In genomic region chr16:32831501-32831900, GRCm38 (mm10) we compare ENCODE assay signal across 24 mouse cellular contexts. TPM values are rescaled to one million over a fixed set of nuclear protein-coding genes. Genes with fewer than 3 reads are reported as not detected.
"Had no signal": no experiment of that assay in that cellular context is flagged by ENCODE, and none has a peak within 500 bp of the region (broad histone marks: within the 10 kb centered on the region; RNA-seq: fewer than 3 reads in every experiment).

No protein-coding gene starts in this region.

- DNase-seq: liver, postnatal 0 days; lung, adult 2 months; lung, postnatal 4 days; midbrain, embryonic 14.5 days; retina, postnatal 1 day; right cerebral cortex, adult 18-20 months; right cerebral cortex, postnatal 25 days; right cerebral cortex, postnatal 4 days; thymus, adult 18-20 months; thymus, postnatal 14 days; thymus, postnatal 36 days had no signal

- H3K27ac ChIP-seq: lung, embryonic 15.5 days; midbrain, embryonic 10.5 days; midbrain, embryonic 12.5 days; neural tube, embryonic 13.5 days; neural tube, embryonic 15.5 days; stomach, embryonic 15.5 days; stomach, postnatal 0 days had no signal

- H3K9ac ChIP-seq: liver, postnatal 0 days; lung, embryonic 15.5 days; midbrain, embryonic 12.5 days; neural tube, embryonic 13.5 days; neural tube, embryonic 15.5 days; stomach, embryonic 15.5 days had no signal

- H3K4me1 ChIP-seq: lung, embryonic 15.5 days; midbrain, embryonic 10.5 days; midbrain, embryonic 12.5 days; neural tube, embryonic 13.5 days; neural tube, embryonic 15.5 days; stomach, embryonic 15.5 days had no signal

- H3K27me3 ChIP-seq: lung, embryonic 15.5 days; midbrain, embryonic 12.5 days; neural tube, embryonic 13.5 days; neural tube, embryonic 15.5 days; stomach, embryonic 15.5 days had no signal

- H3K9me3 ChIP-seq: lung, embryonic 15.5 days; midbrain, embryonic 10.5 days; midbrain, embryonic 12.5 days; neural tube, embryonic 13.5 days; neural tube, embryonic 15.5 days; stomach, embryonic 15.5 days had no signal

- H3K4me3 ChIP-seq: lung, embryonic 15.5 days; midbrain, embryonic 10.5 days; midbrain, embryonic 12.5 days; myocyte; neural tube, embryonic 13.5 days; neural tube, embryonic 15.5 days; stomach, embryonic 15.5 days had no signal

RNA-seq across cellular contexts. Expression of gene Smbd1, which starts 21.2 kb away (rescaled TPM):
- total RNA-seq: megakaryocyte, adult 5-6 weeks; megakaryocyte-erythroid progenitor cell, adult 5-6 weeks had no signal
- polyA plus RNA-seq: liver, postnatal 0 days; lung, embryonic 15.5 days; midbrain, embryonic 10.5 days; midbrain, embryonic 12.5 days; midbrain, embryonic 14.5 days; midbrain, embryonic 16.5 days; myocyte; neural tube, embryonic 11.5 days; neural tube, embryonic 13.5 days; neural tube, embryonic 15.5 days; spleen, adult 2 months had no signal

RNA-seq across cellular contexts. Expression of gene Muc20, which starts 34.3 kb away (rescaled TPM):
- total RNA-seq: megakaryocyte-erythroid progenitor cell, adult 5-6 weeks had no signal
- polyA plus RNA-seq: liver, postnatal 0 days; midbrain, embryonic 10.5 days; midbrain, embryonic 12.5 days; midbrain, embryonic 14.5 days; midbrain, embryonic 16.5 days; neural tube, embryonic 11.5 days; neural tube, embryonic 13.5 days; neural tube, embryonic 15.5 days; spleen, adult 2 months had no signal
